Mouse (Mus musculus) megakaryocyte, embryonic 14.5 days (primary cell): ENCODE measurements around the gene Mafg.

Experiments used
- FLI1 ChIP-seq: IDR thresholded peaks from 2 replicates; pipeline ENCODE4 v1.6.1; 2012; ENCODE audit warnings: low read length, inconsistent platforms, mixed read lengths
- GATA1 ChIP-seq: IDR thresholded peaks from 3 replicates; pipeline ENCODE4 v1.6.1; 2012; ENCODE audit warnings: mixed read lengths, low read length, inconsistent platforms, borderline replicate concordance

DNA sequence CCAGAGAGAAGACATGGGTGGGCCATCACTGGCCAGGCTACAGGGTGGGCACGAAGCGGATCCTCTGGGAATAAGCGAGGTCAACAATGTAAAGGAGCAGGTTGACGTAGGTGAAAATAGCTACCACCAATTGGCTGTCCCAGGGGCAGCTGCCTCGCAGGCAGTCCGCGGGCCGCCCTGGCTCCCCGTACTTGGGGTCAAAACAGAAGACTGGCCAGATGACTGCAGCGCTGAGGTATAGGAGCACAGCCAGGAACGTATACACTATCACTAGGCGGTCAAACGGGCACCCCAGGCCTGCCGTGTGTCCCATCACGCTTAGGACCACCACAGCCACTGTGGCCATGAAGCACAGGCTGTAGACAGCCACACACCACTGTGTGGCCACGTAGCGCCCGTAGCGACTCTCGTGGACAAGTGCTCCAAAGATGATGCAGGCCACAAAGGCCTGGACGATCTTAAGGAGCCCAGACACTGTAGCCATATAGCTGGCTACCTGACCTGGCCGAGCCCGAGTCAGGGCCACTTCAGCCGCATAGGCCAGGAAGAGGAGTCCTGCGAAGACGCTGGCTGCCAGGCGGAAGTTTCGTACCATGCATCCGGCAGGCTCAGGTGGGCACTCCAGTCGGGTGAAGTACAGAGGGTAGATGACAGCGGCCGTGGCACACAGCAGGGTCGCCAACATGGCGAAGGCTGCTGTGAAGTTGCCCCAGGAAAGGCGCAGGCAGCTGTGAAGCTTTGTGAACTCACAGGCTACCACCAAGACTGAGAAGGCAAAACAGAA is 13.8 kb upstream of the Mafg start:
- TF ChIP-seq GATA1 (no peak), FLI1 (no peak)
